Mouse (Mus musculus) kidney, adult 18-20 months (tissue): ENCODE measurements around the gene Mprip.
"Not testable (repeated sequence)": the region's sequence is repeated elsewhere in the genome, so short reads cannot be mapped to it uniquely, and the experiment has no call there.

Source experiments
- DNase-seq: peaks from one replicate; pipeline ENCODE4 v3.0.0; 2021

Mprip gene

GRCm38 (mm10) chr11:59655337-59655736, 5.8 kb upstream of the Mprip start:
- DNase-seq, result peak; percentile 22

DNA sequence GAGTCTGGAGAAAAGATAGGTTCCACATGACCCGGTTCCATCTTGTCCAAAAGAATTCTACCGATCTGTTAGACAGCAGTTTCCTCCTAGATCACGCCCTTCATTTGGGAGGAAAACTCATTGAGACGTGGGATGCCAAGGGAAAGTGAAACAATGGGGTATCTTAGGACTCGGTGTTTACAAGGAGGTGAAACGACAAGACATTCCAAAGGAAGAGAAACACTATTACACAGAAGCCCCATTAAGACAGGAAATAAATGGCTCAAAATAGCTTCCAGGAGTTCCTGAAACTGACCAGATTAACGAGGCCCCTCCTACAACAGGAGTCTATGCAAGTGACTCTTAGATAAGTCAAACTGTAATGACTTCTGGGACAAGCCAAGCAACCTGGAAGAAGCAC, 5.1 kb upstream of the Mprip start:
- DNase-seq, result no peak

- DNase-seq, result no peak
Observed at GRCm38 (mm10) chr11:59661601-59662248, 620 bp downstream of the Mprip start.

DNA sequence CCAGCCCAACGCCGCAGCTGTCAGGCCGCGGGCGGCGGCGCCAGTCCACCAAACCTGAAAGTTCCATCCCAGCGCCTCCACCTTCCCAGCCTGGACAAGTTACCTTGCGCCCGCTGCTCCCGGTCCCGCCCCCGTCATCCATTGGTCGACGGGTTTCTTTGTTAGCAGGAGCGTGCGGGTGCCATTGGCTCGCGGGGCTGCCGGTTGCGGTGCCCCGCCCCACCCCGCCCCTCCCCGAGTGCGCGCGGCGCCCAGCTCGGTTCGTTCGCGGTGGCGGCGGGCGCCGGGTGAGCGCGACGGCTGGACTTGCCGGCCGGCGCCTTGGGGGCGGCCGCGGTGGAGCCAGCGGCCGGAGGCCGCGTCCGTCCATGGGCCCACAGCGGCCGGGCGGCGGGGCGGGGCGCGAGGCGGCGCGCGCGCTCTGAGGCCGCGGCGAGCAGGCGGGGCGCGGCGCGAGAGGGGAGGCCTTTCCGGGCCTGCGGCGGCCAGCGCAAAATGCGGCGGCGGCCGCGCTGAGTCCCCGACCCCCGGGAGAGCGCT, 1.2 kb downstream of the Mprip start:
- peak; percentile 95 for DNase-seq

- DNase-seq, result peak; percentile 30
Observed at GRCm38 (mm10) chr11:59662877-59663775, 2.0 kb downstream of the Mprip start.

DNA sequence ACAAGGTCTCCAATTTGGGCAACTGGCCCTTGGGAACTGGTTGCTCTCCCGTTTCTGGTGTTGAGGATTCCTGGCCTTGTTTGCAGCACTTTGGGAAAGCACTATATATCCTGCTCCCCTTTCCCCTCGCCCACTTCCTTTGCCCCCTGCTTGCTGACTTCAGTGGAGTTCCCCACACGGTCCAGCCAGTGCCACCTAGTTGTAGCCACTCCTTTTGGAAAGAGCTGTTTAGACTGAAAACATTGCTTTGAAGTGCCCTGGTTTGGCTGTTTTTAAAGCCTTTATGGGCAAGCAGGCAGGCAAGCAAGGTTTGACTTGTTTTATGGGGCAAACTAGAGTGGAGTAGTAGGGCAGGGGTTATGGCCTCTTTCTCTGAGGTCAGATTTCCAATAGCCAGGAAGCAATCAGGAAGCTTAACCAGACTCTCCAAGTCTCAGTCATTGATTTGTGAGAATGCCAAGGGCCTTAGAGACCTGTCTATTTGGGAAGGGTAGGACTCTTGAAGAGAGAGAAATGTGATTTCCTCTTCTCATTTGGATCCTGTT, 2.7 kb downstream of the Mprip start:
- DNase-seq, result peak; percentile 37

DNA sequence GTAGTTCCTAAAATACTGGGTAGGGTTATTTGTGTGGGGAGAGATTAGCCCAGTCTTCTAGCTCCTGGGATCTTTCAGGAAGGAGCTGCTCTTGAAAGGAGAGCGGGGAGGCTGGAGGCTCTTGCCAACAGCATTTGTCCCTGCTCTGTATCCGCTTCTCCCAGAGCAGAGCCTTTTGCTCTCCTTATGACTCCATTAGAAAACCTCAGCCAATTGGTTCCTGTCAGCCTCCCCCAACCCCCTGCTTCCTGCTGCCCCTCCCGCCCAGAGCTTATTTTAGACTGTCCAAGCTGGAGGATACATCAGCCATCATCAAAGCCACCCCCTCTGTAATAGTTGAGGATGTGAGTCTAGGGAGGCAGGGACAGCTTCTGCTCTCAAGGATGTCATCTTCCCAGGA, 3.7 kb downstream of the Mprip start:
- DNase-seq, result peak; percentile 51

GRCm38 (mm10) chr11:59671049-59671693, 10.1 kb downstream of the Mprip start:
- peak; percentile 14 for DNase-seq

GRCm38 (mm10) chr11:59674013-59674412, 12.9 kb downstream of the Mprip start:
- DNase-seq, result no peak

GRCm38 (mm10) chr11:59674746-59675145, 13.6 kb downstream of the Mprip start:
- not testable (repeated sequence) for DNase-seq

DNA sequence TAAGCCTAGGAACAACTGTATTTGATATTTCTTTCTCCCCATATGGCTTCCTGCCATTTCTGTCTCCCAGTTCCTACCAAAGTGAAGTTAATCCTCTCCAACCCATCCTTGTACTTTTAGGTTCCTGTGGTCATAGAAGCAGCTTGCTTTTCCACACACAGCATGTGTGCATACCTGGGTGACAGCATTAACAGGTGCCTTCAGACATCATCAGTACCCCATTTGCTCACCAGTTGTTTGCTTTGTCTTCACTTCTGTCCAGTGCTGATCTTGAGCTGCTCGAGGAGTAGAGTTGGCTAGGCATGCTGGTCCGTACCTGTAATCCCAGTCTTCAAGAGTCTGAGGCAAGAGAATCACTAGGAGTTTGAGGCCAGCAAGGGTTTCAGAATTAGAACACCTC, 16.7 kb downstream of the Mprip start:
- DNase-seq, result no peak

DNA sequence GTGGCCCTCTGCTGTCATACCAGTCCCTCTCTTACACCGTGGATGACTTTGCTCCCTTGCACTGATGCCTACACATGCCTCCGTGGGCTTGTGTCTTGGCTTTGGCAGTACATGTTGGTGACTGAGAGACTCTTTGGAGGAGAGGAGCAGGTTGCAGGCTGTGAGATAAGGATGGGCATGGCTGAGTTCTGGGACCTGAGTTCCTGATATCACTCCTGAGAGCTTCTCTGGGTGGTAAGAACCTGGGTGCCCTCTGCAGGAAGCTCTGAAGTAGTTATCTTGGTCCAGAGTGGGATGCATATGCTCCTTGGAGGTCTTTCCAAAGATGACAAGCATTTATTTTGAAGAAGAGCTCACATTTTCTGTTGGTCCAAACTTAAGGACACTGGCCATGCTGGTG, 17.6 kb downstream of the Mprip start:
- DNase-seq, result no peak

DNA sequence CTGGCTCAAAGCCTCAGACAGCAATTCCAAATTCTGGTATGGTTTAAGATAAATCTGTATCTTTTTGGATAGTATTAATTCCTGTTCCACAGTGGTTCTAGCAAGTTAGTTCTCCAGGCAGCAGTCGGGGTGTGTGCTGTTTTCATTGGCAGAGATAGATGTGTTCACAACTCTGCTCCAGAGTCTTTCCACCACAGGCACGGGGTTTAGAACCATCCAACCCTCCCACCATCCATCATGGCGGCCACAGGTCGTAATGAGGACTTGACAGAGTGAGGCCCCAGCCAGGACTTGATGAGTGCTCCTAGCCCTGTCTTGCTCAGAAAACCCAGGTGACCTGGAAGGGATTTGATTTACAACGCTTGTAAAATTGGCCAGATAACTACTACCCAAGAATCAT, 19.0 kb downstream of the Mprip start:
- no peak for DNase-seq

DNA sequence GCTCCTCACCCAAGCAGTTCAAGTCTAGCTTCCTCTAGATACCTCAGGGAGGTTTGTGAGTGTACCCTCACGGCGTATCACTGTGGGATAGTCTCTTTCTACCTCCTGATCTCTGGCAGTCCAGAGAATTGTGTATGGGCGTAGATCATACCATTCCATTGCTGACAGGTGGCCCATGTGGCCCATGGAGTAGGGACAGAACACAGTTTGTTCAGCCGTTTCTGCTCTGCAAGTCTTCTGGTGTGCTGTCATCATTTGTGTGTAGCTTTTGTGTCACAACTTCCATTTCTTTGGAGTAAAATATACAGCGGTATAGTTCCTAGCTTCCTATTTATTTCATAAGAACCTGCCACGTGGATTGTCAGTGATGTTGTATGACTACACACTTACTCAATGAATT, 23.9 kb downstream of the Mprip start:
- DNase-seq, result no peak

DNA sequence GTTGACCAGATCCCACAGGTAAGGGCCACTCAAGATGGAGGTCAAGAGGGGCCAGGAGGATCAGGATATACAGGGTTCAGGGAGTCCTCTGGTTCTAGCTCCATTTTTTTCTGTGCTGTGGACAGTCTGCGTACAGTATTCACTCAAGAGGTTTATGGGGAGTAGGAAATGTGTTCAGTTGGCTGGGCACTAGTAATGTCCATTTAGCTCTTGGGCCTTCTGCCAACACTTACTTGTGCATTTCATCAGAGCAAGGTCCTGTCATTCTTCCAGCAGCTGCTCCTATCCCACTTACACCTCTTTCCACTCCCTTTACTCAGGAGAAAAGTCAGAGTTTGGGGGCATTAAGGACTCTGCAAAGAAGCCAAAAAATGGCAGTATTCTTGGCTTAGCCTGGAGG, 33.4 kb downstream of the Mprip start:
- peak; percentile 38 for DNase-seq

- DNase-seq, result no peak
Observed at GRCm38 (mm10) chr11:59695550-59695949, 34.4 kb downstream of the Mprip start.

- no peak for DNase-seq
Observed at GRCm38 (mm10) chr11:59697572-59697971, 36.5 kb downstream of the Mprip start.

GRCm38 (mm10) chr11:59700787-59701186, 39.7 kb downstream of the Mprip start:
- no peak for DNase-seq

DNA sequence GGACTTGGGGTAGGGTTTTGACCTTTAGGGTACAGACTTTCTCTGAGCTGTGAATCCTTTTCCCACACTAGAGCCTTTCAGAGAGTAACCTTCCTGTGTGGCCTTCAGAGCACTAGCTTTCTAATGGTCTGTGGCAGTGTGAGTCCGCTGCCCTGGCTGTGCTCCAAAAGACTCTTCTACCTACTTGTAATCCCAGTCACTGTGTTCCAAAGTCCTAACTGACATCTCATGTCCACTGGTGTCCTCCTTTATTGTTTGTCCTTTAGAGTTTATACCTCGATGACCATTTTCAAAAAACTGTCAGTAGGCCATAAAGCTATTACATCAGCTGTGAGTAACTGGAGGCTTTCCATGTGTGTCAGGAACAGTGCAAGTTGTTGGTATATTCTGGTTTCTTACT, 44.0 kb downstream of the Mprip start:
- peak; percentile 42 for DNase-seq

DNA sequence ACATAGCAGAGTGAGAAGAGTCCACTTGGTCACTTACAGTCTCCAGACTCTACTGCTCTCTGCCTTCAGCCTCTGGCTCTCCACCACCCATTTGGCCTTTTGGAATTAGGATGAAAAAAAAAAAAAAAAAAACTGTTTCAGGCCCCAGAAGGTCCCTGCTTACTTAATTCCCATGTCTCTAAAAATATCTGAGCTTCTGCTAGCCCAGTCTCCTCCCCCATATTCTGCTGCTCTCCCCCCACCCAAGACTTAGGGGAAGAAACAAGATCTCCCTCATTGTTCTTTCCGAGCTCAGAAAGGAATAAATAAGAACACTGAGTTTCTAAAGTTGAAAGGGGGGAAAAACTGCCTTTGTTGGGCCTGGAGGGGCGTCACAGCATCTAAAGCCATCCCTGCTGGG, 46.4 kb downstream of the Mprip start:
- no peak for DNase-seq

DNA sequence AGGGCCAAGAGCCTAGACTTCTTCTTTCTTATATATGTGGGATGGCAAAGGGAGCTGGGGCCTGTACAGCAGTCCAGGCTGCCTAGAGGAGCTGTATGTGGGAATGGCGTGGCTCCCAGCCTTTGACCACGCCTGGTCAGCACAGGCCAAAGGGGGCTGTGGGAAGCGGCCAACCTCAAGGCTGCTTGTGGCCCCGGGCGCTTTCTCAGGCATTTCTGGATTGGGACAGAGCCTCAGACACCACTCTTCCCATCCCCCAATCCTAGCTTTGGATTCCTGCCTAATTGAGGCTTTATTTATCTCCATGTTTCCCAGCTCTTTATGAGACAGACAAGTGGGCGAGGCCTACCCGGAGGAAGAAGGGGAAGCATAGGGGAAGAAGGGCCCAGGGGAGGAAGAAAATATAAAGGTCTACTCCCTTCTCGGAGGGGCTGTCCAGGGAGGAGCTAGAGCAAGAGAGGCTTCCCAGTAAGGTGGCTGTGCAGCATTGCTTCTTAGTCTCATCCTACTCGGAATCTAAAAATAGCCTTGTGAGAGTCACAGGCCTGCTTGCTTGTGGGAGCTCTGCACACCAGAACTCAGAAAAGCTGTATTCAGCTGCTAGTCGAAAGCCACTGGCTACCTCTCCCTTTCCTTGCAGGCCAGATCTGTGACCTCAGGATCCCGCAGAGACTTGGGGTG, 47.0 kb downstream of the Mprip start:
- peak; percentile 50 for DNase-seq

GRCm38 (mm10) chr11:59715424-59715840, 54.3 kb downstream of the Mprip start:
- DNase-seq, result no peak
